ENCODE assay signal across 8 mouse cellular contexts in genomic region chr4:47056791-47057509, GRCm38 (mm10). TPM values are rescaled to one million over a fixed set of nuclear protein-coding genes. Genes with fewer than 3 reads are reported as not detected.
DNase-seq lines count a peak whose midpoint lies in the region; ATAC-seq and TF ChIP-seq lines count a peak whose summit lies in the region.

Anks6 (minus strand) TSS chr4:47057427.

- no peak for TF ChIP-seq EP300 in lung, postnatal 0 days (IDR thresholded peaks at IDR 0.05)

- H3K36me3 ChIP-seq in hindbrain, embryonic 12.5 days, result no peaks in the 10 kb centered on the region
- H3K36me3 ChIP-seq in lung, postnatal 0 days (ENCODE audit: insufficient read depth, low read length), result no peaks in the 10 kb centered on the region

- H3K9ac ChIP-seq in hindbrain, embryonic 12.5 days, result peak within 1 kb of the TSS; percentile 79
- H3K9ac ChIP-seq in lung, postnatal 0 days (replicated peaks; ENCODE audit: low read depth), result peak within 1 kb of the TSS; percentile 39; the same call in 1 of the 2 replicates

- H3K4me1 ChIP-seq in hindbrain, embryonic 12.5 days, result peaks cover 14% of the 10 kb centered on the region
- no peaks in the 10 kb centered on the region; the same call in 1 of the 2 replicates for H3K4me1 ChIP-seq in lung, postnatal 0 days (ENCODE audit: insufficient read depth, low read depth, low read length)

- no peak for TF ChIP-seq CTCF in lung, postnatal 0 days (IDR thresholded peaks at IDR 0.05)

- no peaks in the 10 kb centered on the region for H3K9me3 ChIP-seq in hindbrain, embryonic 12.5 days (replicated peaks)
- H3K9me3 ChIP-seq in lung, postnatal 0 days (ENCODE audit: low read length), result no peaks in the 10 kb centered on the region

- H3K27me3 ChIP-seq in hindbrain, embryonic 12.5 days, result no peaks in the 10 kb centered on the region; the same call in 1 of the 2 replicates
- H3K27me3 ChIP-seq in lung, postnatal 0 days (replicated peaks; ENCODE audit: insufficient read depth, low read length), result 0 out of 2 replicates have a peak, but pooled peaks cover 6% of the 10 kb centered on the region

- peak within 1 kb of the TSS; percentile 77; the same call in 1 of the 2 replicates for H3K27ac ChIP-seq in hindbrain, embryonic 12.5 days
- H3K27ac ChIP-seq in lung, postnatal 0 days (ENCODE audit: low read length), result no peak within 1 kb of the TSS

- H3K4me2 ChIP-seq in hindbrain, embryonic 12.5 days (replicated peaks), result peak within 1 kb of the TSS; percentile 70
- H3K4me2 ChIP-seq in lung, postnatal 0 days (replicated peaks; ENCODE audit: low read depth, low read length), result peak within 1 kb of the TSS; percentile 93

- ATAC-seq in hindbrain, embryonic 12.5 days (ENCODE audit: low FRiP score), result peak; percentile 91
- peak; percentile 96 for ATAC-seq in lung, postnatal 0 days

- under 1% methylated on average over 59 of the region's 86 CpGs for WGBS in hindbrain, embryonic 12.5 days
- WGBS in lung, postnatal 0 days, result 3% methylated on average over 66 of the region's 86 CpGs

- peak within 1 kb of the TSS; percentile 74 for H3K4me3 ChIP-seq in hindbrain, embryonic 12.5 days
- peak within 1 kb of the TSS; percentile 61 for H3K4me3 ChIP-seq in lung, postnatal 0 days (ENCODE audit: low read depth, low read length)

- peak; percentile 77 to 79 for DNase-seq in adrenal gland, adult 18-20 months (ENCODE audit: low spot score in 2 of 2)
- peak; percentile 80 to 84 for DNase-seq in cerebellum, postnatal 36 days
- DNase-seq in gastrocnemius, adult 18-20 months (ENCODE audit: low spot score), result peak; percentile 64
- DNase-seq in layer of hippocampus, postnatal 25 days (ENCODE audit: extremely low spot score in 1 of 2, low spot score in 1 of 2), result peak; percentile 68 to 70
- peak; percentile 83 for DNase-seq in lung, postnatal 0 days (ENCODE audit: low spot score)
- DNase-seq in retina, adult 2 months (ENCODE audit: low read depth, low spot score), result peak; percentile 22
- peak; percentile 72 for DNase-seq in yolk sac, embryonic 10.5 days (ENCODE audit: low spot score)

RNA-seq across cellular contexts. Expression of gene Anks6, which starts in this region (rescaled TPM):
- 1 to 10 TPM; 3.6 to 4.7 TPM for total RNA-seq in adrenal gland, adult 18-20 months (2021)
- total RNA-seq in gastrocnemius, adult 18-20 months (2021), result 1 to 10 TPM; 1.0 to 1.4 TPM
- polyA plus RNA-seq in hindbrain, embryonic 12.5 days (2016; fragmentation: Nextera tagmentation; extraction: Ambion mirVana), result 6.6 and 7.5 TPM in 2 replicates
- 10 to 100 TPM; 18.8 to 23.5 TPM for total RNA-seq in layer of hippocampus, postnatal 25 days (2021)
- 1.4 TPM in 2 replicates for polyA plus RNA-seq in lung, postnatal 0 days (2015; fragmentation: Nextera tagmentation; extraction: Ambion mirVana)

Comparison
In these comparisons a context has a peak if more than half of its experiments do, and no peak if none do; other contexts are left out.
1. DNase-seq: peak in every context shown above with its lines; median percentile 83 in lung, postnatal 0 days; 82 in cerebellum, postnatal 36 days; 78 in adrenal gland, adult 18-20 months; 72 in yolk sac, embryonic 10.5 days; 69 in layer of hippocampus, postnatal 25 days; 64 in gastrocnemius, adult 18-20 months; 22 in retina, adult 2 months.